Mouse (Mus musculus) CH12.LX (cell line): Measurements from ENCODE around the gene Cables2. TPM values are rescaled to one million over a fixed set of nuclear protein-coding genes. Genes with fewer than 3 reads are reported as not detected.

Experiments
- DNase-seq: peaks from one replicate; pipeline ENCODE4 v3.0.0-alpha.2; 2013; ENCODE audit errors: extremely low read depth
- H3K27ac ChIP-seq: 2 replicates; pipeline ENCODE4 v1.5.1; 2012; ENCODE audit warnings: low read depth, mild to moderate bottlenecking, control low read depth, moderate library complexity; ENCODE audit not compliant: insufficient read depth
- H3K27me3 ChIP-seq: replicated peaks from 2 replicates; pipeline ENCODE3; 2012; ENCODE audit warnings: inconsistent platforms
- H3K36me3 ChIP-seq, 2 experiments: replicated peaks in 1 of 2; 2 replicates each; pipeline versions ENCODE3 to v1.6.1; 2012; ENCODE audit warnings: inconsistent platforms in 1 of 2, low read length in 1 of 2, mild to moderate bottlenecking in 1 of 2, mixed read lengths in 1 of 2, moderate library complexity in 1 of 2; ENCODE audit not compliant: control insufficient read depth in 1 of 2, insufficient read depth in 1 of 2
- H3K4me1 ChIP-seq, 2 experiments: 2 replicates each; pipeline ENCODE4 v1.6.1; 2012; ENCODE audit warnings: inconsistent platforms in 1 of 2, moderate library complexity in 1 of 2; ENCODE audit not compliant: insufficient read depth in 2 of 2, control insufficient read depth in 1 of 2
- H3K4me2 ChIP-seq: 2 replicates; pipeline ENCODE4 v1.6.1; 2012; ENCODE audit warnings: low read depth, mild to moderate bottlenecking, control low read depth; ENCODE audit not compliant: poor library complexity, insufficient read depth, severe bottlenecking
- H3K4me3 ChIP-seq, 3 experiments: fragments of 150-350 bp in 1 of 3; sonication (generic) in 1 of 3; replicated peaks in 1 of 3; 2 replicates each; pipeline versions ENCODE3 to v1.5.1; 2011 to 2012; ENCODE audit warnings: low read depth in 2 of 3, low read length in 2 of 3, mild to moderate bottlenecking in 2 of 3, moderate library complexity in 2 of 3, control low read depth in 1 of 3, improper control_type of control experiment in 1 of 3, inconsistent platforms in 1 of 3, mixed read lengths in 1 of 3; ENCODE audit not compliant: poor library complexity in 1 of 3
- H3K79me2 ChIP-seq: replicated peaks from 2 replicates; pipeline ENCODE4 v1.6.1; 2012; ENCODE audit warnings: mild to moderate bottlenecking, moderate library complexity; ENCODE audit not compliant: control insufficient read depth, poor library complexity, insufficient read depth, severe bottlenecking; ENCODE audit errors: extremely low read depth
- H3K9ac ChIP-seq: 2 replicates; pipeline ENCODE4 v1.6.1; 2012; ENCODE audit warnings: low read depth, mild to moderate bottlenecking, control low read depth, moderate library complexity; ENCODE audit not compliant: insufficient read depth
- H3K9me3 ChIP-seq: replicated peaks from 2 replicates; pipeline ENCODE3; 2012; ENCODE audit warnings: low read length, inconsistent platforms, mixed read lengths
- BHLHE40 ChIP-seq: IDR thresholded peaks from 2 replicates; pipeline ENCODE4 v1.6.1; 2011; ENCODE audit warnings: mild to moderate bottlenecking, low read depth, low read length, improper control_type of control experiment
- CHD1 ChIP-seq: IDR thresholded peaks from 2 replicates; pipeline ENCODE4 v1.6.1; 2012; ENCODE audit warnings: low read depth, low read length, improper control_type of control experiment, inconsistent platforms
- CTCF ChIP-seq, 2 experiments: IDR thresholded peaks in 1 of 2; conservative IDR thresholded peaks in 1 of 2; 2 replicates each; pipeline ENCODE4 v1.5.1; 2011 to 2012; ENCODE audit warnings: low read depth in 2 of 2, low read length in 2 of 2, improper control_type of control experiment in 1 of 2, inconsistent platforms in 1 of 2, mild to moderate bottlenecking in 1 of 2, moderate library complexity in 1 of 2
- E2F4 ChIP-seq: IDR thresholded peaks from 2 replicates; pipeline ENCODE4 v1.6.1; 2011; ENCODE audit warnings: low read depth, low read length, improper control_type of control experiment; ENCODE audit not compliant: insufficient replicate concordance
- ELF1 ChIP-seq: IDR thresholded peaks from 2 replicates; pipeline ENCODE4 v1.6.1; 2014; ENCODE audit warnings: low read depth, mild to moderate bottlenecking, inconsistent platforms, low read length, improper control_type of control experiment
- ETS1 ChIP-seq: conservative IDR thresholded peaks from 2 replicates; pipeline ENCODE4 v1.6.1; 2012; ENCODE audit warnings: low read depth, mild to moderate bottlenecking, inconsistent platforms, low read length, improper control_type of control experiment, moderate library complexity
- HCFC1 ChIP-seq: IDR thresholded peaks from 2 replicates; pipeline ENCODE4 v1.6.1; 2012; ENCODE audit warnings: low read depth, mild to moderate bottlenecking, inconsistent platforms, low read length, improper control_type of control experiment
- IRF4 ChIP-seq: IDR thresholded peaks from 2 replicates; pipeline ENCODE4 v1.6.1; 2014; ENCODE audit warnings: low read depth, mild to moderate bottlenecking, inconsistent platforms, low read length, improper control_type of control experiment
- JUN ChIP-seq: IDR thresholded peaks from 2 replicates; pipeline ENCODE4 v1.6.1; 2011; ENCODE audit warnings: low read depth, mild to moderate bottlenecking, low read length, improper control_type of control experiment, moderate library complexity; ENCODE audit not compliant: insufficient read depth
- JUND ChIP-seq: conservative IDR thresholded peaks from 2 replicates; pipeline ENCODE4 v1.6.1; 2011; ENCODE audit warnings: low read depth, low read length, improper control_type of control experiment
- KAT2A ChIP-seq: IDR thresholded peaks from 2 replicates; pipeline ENCODE4 v1.6.1; 2012; ENCODE audit warnings: low read length, improper control_type of control experiment, inconsistent platforms; ENCODE audit not compliant: insufficient replicate concordance
- MAX ChIP-seq: IDR thresholded peaks from 2 replicates; pipeline ENCODE4 v1.6.1; 2011; ENCODE audit warnings: low read length, improper control_type of control experiment
- MYC ChIP-seq: IDR thresholded peaks from 2 replicates; pipeline ENCODE4 v1.6.1; 2011; ENCODE audit warnings: low read depth, mild to moderate bottlenecking, improper control_type of control experiment, low read length
- NELFE ChIP-seq: IDR thresholded peaks from 2 replicates; pipeline ENCODE4 v1.6.1; 2011; ENCODE audit warnings: low read depth, low read length, improper control_type of control experiment
- NRF1 ChIP-seq: IDR thresholded peaks from 2 replicates; pipeline ENCODE4 v1.6.1; 2014; ENCODE audit warnings: low read depth, mild to moderate bottlenecking, inconsistent platforms, low read length, improper control_type of control experiment, moderate library complexity
- RAD21 ChIP-seq: IDR thresholded peaks from 2 replicates; pipeline ENCODE4 v1.6.1; 2011; ENCODE audit warnings: low read depth, mild to moderate bottlenecking, low read length, improper control_type of control experiment, moderate library complexity
- SIN3A ChIP-seq: IDR thresholded peaks from 2 replicates; pipeline ENCODE4 v1.6.1; 2012; ENCODE audit warnings: low read length, improper control_type of control experiment, inconsistent platforms
- SMC3 ChIP-seq: IDR thresholded peaks from 2 replicates; pipeline ENCODE4 v1.6.1; 2011; ENCODE audit warnings: low read depth, low read length, improper control_type of control experiment
- TBP ChIP-seq: conservative IDR thresholded peaks from 2 replicates; pipeline ENCODE4 v1.6.1; 2011; ENCODE audit warnings: low read depth, low read length, improper control_type of control experiment
- TCF12 ChIP-seq: IDR thresholded peaks from 2 replicates; pipeline ENCODE4 v1.6.1; 2014; ENCODE audit warnings: low read depth, mild to moderate bottlenecking, inconsistent platforms, low read length, improper control_type of control experiment
- UBTF ChIP-seq: IDR thresholded peaks from 2 replicates; pipeline ENCODE4 v1.6.1; 2012; ENCODE audit warnings: low read depth, mild to moderate bottlenecking, inconsistent platforms, low read length, improper control_type of control experiment, moderate library complexity
- USF1 ChIP-seq: IDR thresholded peaks from 2 replicates; pipeline ENCODE4 v1.6.1; 2014; ENCODE audit warnings: low read depth, mild to moderate bottlenecking, inconsistent platforms, low read length, improper control_type of control experiment
- ZNF384 ChIP-seq: IDR thresholded peaks from 2 replicates; pipeline ENCODE4 v1.6.1; 2012; ENCODE audit warnings: low read depth, low read length, improper control_type of control experiment, inconsistent platforms
- dilution Hi-C: fragments of 300-500 bp; cut with MboI; formaldehyde crosslinking; loops from 2 replicates; pipeline ENCODE4 v1.14.3; 2020; ENCODE audit warnings: low sequenced_read_pairs; ENCODE audit not compliant: extremely low pct_unique_long_range_greater_than_20kb, extremely low pct_ligation_motif_present
- in situ Hi-C: fragments of 300-500 bp; cut with MboI; formaldehyde crosslinking; loops from 3 replicates; pipeline ENCODE4 v1.14.3; 2019; ENCODE audit warnings: low sequenced_read_pairs, low pct_ligation_motif_present, low pct_unique_long_range_greater_than_20kb, mixed read lengths
- polyA plus RNA-seq: library from polyadenylated mRNA; unstranded; fragments of >175 nt; gene quantifications from 2 replicates; pipeline ENCODE4 v1.2.1, GENCODE M21; 2012; ENCODE audit warnings: low read depth; ENCODE audit not compliant: insufficient read length
- total RNA-seq, 2 experiments: library from RNA; depleted of rRNA; stranded (reverse); fragments of 300-350 nt in 1 of 2; fragments of >200 nt in 1 of 2; gene quantifications; 2 replicates each; pipeline ENCODE4 v1.2.3; 2012 to 2014

The Cables2 gene
- total and polyA plus RNA-seq, 3 experiments, result 13.0 to 29.9 (median 17.2) TPM

GRCm38 (mm10) chr2:180227262-180228059 lies 45.8 kb downstream of the Cables2 start:
- peaks cover 84% of the 10 kb centered on the region for H3K27me3 ChIP-seq
- H3K4me2 ChIP-seq, result peak overlapping the region; percentile 46; the same call in 1 of the 2 replicates
- in situ Hi-C loops (loop anchor here (5.0 kb wide), 1 partner anchor 35 kb away; no protein-coding TSS in a partner anchor), dilution Hi-C loops (no loop called here)
- H3K27ac ChIP-seq, result no peak overlapping the region
- peak; percentile 51 for DNase-seq
- no peaks in the 10 kb centered on the region for H3K9me3 ChIP-seq
- TF ChIP-seq CHD1 (no peak), TBP (no peak), UBTF (peak; percentile 31; the same call in 1 of the 2 replicates), RAD21 (peak; percentile 34), TCF12 (no peak), CTCF (conservative IDR thresholded peaks at IDR 0.05 in 1 of 2, IDR thresholded peaks at IDR 0.05 in 1 of 2; ENCODE audit: low read depth in 2 of 2, low read length in 2 of 2) (peak; percentile 39 to 83; a peak in 3 of 4 replicates), JUND (no peak), IRF4 (no peak), BHLHE40 (peak; percentile 66), HCFC1 (no peak), ZNF384 (no peak), SIN3A (no peak), SMC3 (peak; percentile 62), NRF1 (no peak)
- H3K36me3 ChIP-seq, result no peaks in the 10 kb centered on the region
- no peak overlapping the region for H3K9ac ChIP-seq
- no peak overlapping the region for H3K4me3 ChIP-seq
- peaks cover 4 to 7% of the 10 kb centered on the region in 2 experiments; a peak in 2 of 4 replicates for H3K4me1 ChIP-seq
- no peaks in the 10 kb centered on the region for H3K79me2 ChIP-seq

GRCm38 (mm10) chr2:180225762-180226378 lies 47.4 kb downstream of the Cables2 start, which contains the start of gene Lama5:
Gene Lama5, minus strand, starts transcription at chr2:180225859.
- in situ Hi-C loops (loop anchor here (5.0 kb wide), 1 partner anchor 34 kb away; no protein-coding TSS in a partner anchor), dilution Hi-C loops (no loop called here)
- TF ChIP-seq MAX (no peak), TBP (no peak), BHLHE40 (no peak), E2F4 (no peak), NELFE (no peak), IRF4 (no peak), JUN (no peak), ELF1 (no peak), MYC (no peak), SMC3 (no peak), ETS1 (no peak), KAT2A (no peak), UBTF (no peak), USF1 (no peak), CTCF (conservative IDR thresholded peaks at IDR 0.05 in 1 of 2, IDR thresholded peaks at IDR 0.05 in 1 of 2; ENCODE audit: low read depth in 2 of 2, low read length in 2 of 2) (no peak)
- Histone ChIP-seq H3K27me3 (peaks cover 93% of the 10 kb centered on the region), H3K36me3 (no peaks in the 10 kb centered on the region), H3K79me2 (no peaks in the 10 kb centered on the region), H3K27ac (no peak within 1 kb of the TSS), H3K9me3 (no peaks in the 10 kb centered on the region), H3K4me1 (peaks cover 4 to 7% of the 10 kb centered on the region in 2 experiments; a peak in 2 of 4 replicates), H3K4me3 (peak within 1 kb of the TSS in 1 of 3 experiments; percentile 50), H3K4me2 (peak within 1 kb of the TSS; percentile 96), H3K9ac (peak within 1 kb of the TSS; percentile 5; the same call in 1 of the 2 replicates)
- no peak for DNase-seq
